Mouse (Mus musculus): Measurements from ENCODE around the gene Cand1. TPM values are rescaled to one million over a fixed set of nuclear protein-coding genes. Genes with fewer than 3 reads are reported as not detected.

Cand1 gene
- polyA plus RNA-seq, 1 experiment from 2014 or later = 48.5 TPM

DNA sequence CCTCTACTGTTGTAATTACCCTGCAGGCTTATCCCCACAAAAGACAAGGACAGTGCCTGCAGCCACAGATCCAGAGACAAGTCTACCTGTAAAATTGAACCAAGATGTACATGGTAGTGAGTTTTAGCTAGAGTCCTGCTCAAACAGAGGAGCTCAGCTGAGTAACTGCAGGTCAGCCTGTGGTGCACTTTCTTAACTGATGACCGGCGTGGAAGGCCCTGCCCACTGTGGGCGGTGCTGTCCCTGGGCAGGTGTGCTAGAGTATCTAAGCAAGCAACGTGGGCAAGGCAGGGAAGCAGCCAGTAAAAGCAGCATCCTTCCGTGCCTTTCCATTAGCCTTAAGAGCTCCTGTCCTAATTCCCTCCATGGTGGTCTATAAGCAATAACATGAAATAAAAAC lies 34.6 kb downstream of the Cand1 start:
- Histone ChIP-seq H3K4me1 (no peaks in the 10 kb centered on the region), H3K4me3 (no peak overlapping the region), H3K36me3 (peaks cover 90% of the 10 kb centered on the region), H3K27ac (no peak overlapping the region), H3K27me3 (replicated peaks) (no peaks in the 10 kb centered on the region), H3K9ac (no peak overlapping the region), H3K9me3 (replicated peaks) (no peaks in the 10 kb centered on the region), H3K4me2 (no peak overlapping the region)
- ATAC-seq = no peak
- WGBS (ENCODE audit: insufficient replicate concordance) = 81% methylated on average over 5 of the region's 5 CpGs

DNA sequence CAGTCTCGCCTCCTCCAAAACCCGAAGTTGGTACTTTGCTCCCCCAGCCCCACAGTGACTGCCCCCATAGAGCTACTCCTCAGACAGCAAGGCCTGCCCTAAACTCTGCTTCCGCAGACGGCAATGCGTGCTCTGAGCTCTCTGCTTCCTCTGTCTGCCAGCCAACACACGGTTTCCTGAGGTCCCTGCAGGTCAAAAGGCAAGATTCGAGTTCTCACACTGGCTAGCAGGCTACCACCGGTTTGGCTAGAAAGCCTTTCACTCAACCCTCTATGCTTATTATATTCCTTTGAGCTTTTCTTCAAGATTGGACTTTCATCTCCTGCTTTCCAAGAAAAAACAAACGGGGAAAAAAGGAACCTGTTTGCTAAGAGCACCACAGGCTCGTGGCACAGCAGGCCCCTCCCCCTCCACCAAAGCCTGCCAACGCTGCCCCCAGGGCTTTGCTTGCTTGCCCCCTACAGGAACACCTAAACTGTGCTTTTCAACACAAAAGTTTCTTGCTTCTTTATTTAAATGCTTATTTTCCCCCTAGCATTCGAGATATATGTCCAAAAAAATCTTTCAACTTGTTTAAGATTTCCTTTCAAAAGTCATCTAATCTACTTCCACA lies 35.4 kb downstream of the Cand1 start:
- Histone ChIP-seq H3K36me3 (peaks cover 87% of the 10 kb centered on the region), H3K9me3 (replicated peaks) (no peaks in the 10 kb centered on the region), H3K27ac (no peak overlapping the region), H3K4me3 (no peak overlapping the region), H3K27me3 (replicated peaks) (no peaks in the 10 kb centered on the region), H3K4me2 (no peak overlapping the region), H3K4me1 (no peaks in the 10 kb centered on the region), H3K9ac (no peak overlapping the region)
- WGBS (ENCODE audit: insufficient replicate concordance) = 68% methylated on average over 12 of the region's 12 CpGs
- 0 out of 2 replicates have a peak, but pooled peaks have one; percentile 15 for ATAC-seq

DNA sequence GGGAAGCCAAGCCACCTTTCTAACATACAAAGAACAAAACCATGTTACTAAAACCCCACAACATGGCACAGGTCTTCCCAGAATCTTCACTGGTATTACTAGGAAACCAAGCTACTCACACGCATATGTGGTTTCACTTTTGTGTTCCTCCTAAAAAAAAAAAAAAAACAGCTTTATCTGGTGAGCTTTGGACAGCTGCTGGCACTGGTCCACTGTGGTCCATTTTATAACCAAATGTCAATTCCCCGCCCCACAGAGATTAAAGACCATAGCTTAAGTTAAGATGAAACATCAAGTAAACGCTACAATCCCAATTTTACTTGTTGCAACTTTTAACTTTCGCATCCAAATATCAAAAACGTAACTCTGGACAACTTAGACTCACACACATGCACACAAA lies 40.0 kb downstream of the Cand1 start:
- no peak for ATAC-seq
- H3K27ac ChIP-seq = no peak overlapping the region
- no peak overlapping the region for H3K9ac ChIP-seq
- H3K36me3 ChIP-seq = peaks cover 59% of the 10 kb centered on the region
- peaks cover 8% of the 10 kb centered on the region for H3K4me1 ChIP-seq
- no peaks in the 10 kb centered on the region for H3K27me3 ChIP-seq (replicated peaks)
- no peak overlapping the region for H3K4me2 ChIP-seq
- H3K4me3 ChIP-seq = no peak overlapping the region
- H3K9me3 ChIP-seq (replicated peaks) = no peaks in the 10 kb centered on the region
- WGBS (ENCODE audit: insufficient replicate concordance) = 82% methylated on average over 5 of the region's 5 CpGs

DNA sequence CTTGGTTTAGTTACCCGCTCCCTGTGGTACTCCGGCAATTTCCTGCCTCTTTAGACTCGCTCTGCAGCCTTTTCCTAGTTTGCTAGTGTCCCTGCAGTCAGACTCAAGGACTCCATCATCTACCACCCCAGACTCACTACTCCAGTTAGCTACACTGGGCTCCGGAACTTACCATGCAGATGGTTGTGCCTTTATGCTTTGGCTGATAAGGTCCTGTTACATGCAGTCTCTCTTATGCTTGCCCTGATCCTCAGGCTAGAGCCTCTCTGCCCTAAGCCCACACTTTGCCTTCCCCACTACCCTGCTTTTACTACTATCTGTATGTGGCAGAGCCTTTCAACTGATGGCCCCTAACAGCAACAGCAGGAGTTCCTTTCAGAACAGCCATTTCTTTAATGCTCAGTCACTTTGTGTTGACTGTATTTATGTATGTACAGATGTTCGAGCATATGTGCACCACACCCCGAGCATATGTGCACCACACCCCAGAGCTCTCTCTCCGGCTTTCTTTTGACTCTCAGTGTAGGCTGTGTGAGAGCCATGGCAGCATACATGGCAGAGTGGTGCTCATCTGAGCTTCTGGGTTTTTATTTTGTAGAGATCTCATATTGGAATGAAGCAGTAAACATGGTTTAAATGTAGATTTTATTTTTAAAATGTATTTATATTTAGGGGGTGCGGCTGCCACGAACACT lies 41.5 kb downstream of the Cand1 start:
- WGBS (ENCODE audit: insufficient replicate concordance) = 73% methylated on average over 9 of the region's 9 CpGs
- no peak overlapping the region for H3K27ac ChIP-seq
- H3K27me3 ChIP-seq (replicated peaks) = no peaks in the 10 kb centered on the region
- H3K4me3 ChIP-seq = no peak overlapping the region
- H3K4me2 ChIP-seq = no peak overlapping the region
- H3K9ac ChIP-seq = no peak overlapping the region
- H3K4me1 ChIP-seq = peaks cover 8% of the 10 kb centered on the region
- no peaks in the 10 kb centered on the region for H3K9me3 ChIP-seq (replicated peaks)
- H3K36me3 ChIP-seq = peaks cover 47% of the 10 kb centered on the region
- peak; percentile 77 for ATAC-seq

DNA sequence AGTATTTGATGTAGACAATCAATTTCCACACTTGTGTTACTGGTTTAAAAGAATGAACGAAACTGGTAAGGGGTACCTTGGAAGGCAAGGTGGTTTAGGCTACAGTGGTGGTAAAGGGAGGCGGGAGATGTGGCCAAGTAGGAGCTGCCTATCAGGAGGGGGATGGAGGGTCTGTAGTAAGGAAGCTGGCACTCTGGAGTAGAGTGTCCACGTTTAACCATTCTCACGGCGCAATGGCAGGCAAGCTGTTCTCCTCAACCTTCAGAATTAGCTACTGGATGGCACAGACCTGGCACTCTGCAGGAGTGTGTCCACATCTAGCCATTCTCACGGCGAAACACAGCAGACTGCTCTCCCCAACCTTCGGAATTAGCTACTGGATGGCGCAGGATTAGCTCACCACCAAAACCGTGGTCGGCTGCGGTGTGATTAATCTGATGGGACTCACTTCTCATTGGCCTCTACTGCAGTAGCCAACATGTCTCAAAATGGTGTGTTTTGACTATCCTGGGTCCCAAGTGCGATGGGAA lies 42.2 kb downstream of the Cand1 start:
- H3K9ac ChIP-seq = no peak overlapping the region
- no peak overlapping the region for H3K4me2 ChIP-seq
- peaks cover 15% of the 10 kb centered on the region for H3K4me1 ChIP-seq
- no peaks in the 10 kb centered on the region for H3K27me3 ChIP-seq (replicated peaks)
- H3K27ac ChIP-seq = no peak overlapping the region
- 86% methylated on average over 13 of the region's 13 CpGs for WGBS (ENCODE audit: insufficient replicate concordance)
- H3K36me3 ChIP-seq = peaks cover 40% of the 10 kb centered on the region
- no peaks in the 10 kb centered on the region for H3K9me3 ChIP-seq (replicated peaks)
- ATAC-seq = no peak
- H3K4me3 ChIP-seq = no peak overlapping the region

DNA sequence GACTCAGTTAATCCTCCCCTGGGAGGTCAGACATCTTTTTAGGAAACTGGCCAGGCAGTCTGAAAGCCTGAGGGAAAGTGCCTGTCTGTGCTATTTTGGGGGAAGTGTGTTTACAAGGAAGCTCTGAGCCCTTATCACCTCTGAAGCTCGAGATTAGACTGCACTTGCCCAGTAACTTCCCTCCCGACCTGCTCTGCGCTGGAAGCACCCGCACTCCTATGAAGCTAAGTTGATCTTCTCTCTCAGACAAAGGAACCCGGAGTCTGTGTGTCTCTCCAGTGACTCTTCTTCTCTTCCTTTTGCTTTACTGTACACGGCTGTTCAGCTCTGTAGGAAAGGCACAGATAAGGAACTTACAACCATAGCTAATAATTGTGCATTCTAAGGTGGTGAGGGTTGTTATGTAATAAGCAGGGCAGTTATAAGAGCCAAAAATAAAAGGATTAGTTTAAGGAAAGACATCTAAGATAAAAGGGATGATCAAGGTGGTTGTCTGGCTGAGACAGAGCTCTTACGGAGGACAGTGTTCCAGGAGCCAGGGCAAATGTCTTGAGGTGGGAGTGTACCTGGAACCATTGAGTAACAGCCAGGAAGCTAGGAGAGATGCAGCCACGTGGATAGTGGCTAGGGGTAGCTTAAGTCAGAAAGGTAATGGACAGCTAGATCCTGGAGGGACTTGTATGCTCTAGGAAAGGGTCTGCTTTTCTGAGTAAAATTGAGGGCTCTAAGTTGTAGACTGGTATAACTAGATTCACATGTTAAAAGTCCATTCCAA lies 47.1 kb downstream of the Cand1 start:
- WGBS (ENCODE audit: insufficient replicate concordance) = 10% methylated on average over 8 of the region's 8 CpGs
- H3K9me3 ChIP-seq (replicated peaks) = no peaks in the 10 kb centered on the region

DNA sequence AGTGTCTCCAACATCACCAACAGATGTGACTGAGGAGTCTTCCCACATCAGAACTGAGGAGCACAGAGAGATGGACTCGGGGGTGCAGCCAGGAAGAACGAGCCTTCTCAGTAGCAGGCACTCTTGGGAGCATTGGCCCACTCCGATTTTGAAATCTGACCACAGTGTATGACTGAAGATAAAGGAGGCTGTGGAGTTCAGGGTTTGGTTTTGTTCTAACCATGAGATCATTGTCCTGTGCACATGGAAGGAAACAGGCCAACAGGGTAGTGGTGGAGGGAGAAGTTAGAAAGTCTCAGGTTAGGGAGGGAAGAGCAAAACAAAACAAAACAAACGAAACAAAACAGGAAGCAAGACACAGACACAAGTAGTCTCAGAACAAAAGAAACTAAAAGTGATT lies 52.1 kb downstream of the Cand1 start:
- Histone ChIP-seq H3K9ac (no peak overlapping the region), H3K36me3 (no peaks in the 10 kb centered on the region), H3K27ac (no peak overlapping the region), H3K4me3 (no peak overlapping the region), H3K27me3 (replicated peaks) (no peaks in the 10 kb centered on the region), H3K9me3 (replicated peaks) (no peaks in the 10 kb centered on the region), H3K4me2 (no peak overlapping the region), H3K4me1 (peaks cover 5% of the 10 kb centered on the region)
- WGBS (ENCODE audit: insufficient replicate concordance) = 33% methylated on average over 4 of the region's 4 CpGs
- ATAC-seq = no peak

More for the DNA sequence above, 47.1 kb downstream of the Cand1 start:
- H3K4me2 ChIP-seq = peak overlapping the region; percentile 40
- H3K27me3 ChIP-seq (replicated peaks) = no peaks in the 10 kb centered on the region
- H3K36me3 ChIP-seq = peaks cover 5% of the 10 kb centered on the region; the same call in 1 of the 2 replicates
- no peak overlapping the region for H3K4me3 ChIP-seq
- 0 out of 2 replicates have a peak overlapping the region, but pooled peaks have one; percentile 36 for H3K27ac ChIP-seq
- ATAC-seq = peak; percentile 83
- H3K9ac ChIP-seq = 0 out of 2 replicates have a peak overlapping the region, but pooled peaks have one; percentile 37
- H3K4me1 ChIP-seq = peaks cover 11% of the 10 kb centered on the region

DNA sequence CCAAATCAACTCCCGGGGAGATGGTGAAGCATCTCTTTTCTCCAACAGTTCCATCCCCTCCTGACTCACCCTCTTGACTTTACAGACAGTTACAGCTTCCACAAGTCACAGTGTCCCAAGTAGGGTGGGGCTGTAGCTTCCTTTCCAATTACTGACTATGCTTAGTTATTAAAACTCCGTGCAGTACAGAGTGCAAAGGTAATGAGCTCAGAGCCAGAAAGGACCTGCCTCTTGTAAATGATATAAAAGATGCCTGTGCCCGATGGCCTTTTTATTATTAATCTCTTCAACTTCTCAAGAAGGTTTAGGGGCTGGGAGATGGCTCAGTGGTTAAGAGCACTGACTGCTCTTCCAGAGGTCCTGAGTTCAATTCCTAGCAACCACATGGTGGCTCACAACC lies 70.2 kb downstream of the Cand1 start:
- Histone ChIP-seq H3K4me3 (no peak overlapping the region), H3K4me2 (no peak overlapping the region), H3K27ac (no peak overlapping the region), H3K4me1 (no peaks in the 10 kb centered on the region), H3K36me3 (no peaks in the 10 kb centered on the region), H3K9ac (no peak overlapping the region), H3K27me3 (replicated peaks) (no peaks in the 10 kb centered on the region), H3K9me3 (replicated peaks) (no peaks in the 10 kb centered on the region)
- no peak for ATAC-seq
- WGBS (ENCODE audit: insufficient replicate concordance) = 68% methylated on average over 3 of the region's 3 CpGs

DNA sequence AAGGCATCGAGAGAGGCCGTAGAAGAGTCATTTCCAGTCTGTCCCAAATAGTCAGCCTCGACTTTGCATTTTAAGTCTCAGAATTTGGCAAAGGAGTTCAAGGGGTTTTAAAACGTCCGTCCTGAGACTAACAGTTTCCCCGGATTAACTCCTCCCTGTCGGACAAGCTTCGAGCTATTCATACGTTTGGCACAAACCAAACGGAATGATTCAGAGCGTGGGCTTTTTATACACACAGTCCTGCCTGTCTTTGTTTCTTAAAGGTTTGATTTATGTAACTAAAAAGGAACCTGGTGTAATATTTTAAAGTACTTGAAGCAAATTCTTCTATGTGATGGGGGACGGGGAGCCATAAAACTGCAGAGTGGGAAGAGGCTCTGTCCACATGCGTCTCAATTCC lies 70.6 kb downstream of the Cand1 start:
- Histone ChIP-seq H3K9me3 (replicated peaks) (no peaks in the 10 kb centered on the region), H3K4me1 (no peaks in the 10 kb centered on the region), H3K9ac (no peak overlapping the region), H3K4me2 (no peak overlapping the region), H3K27ac (no peak overlapping the region), H3K36me3 (no peaks in the 10 kb centered on the region), H3K27me3 (replicated peaks) (no peaks in the 10 kb centered on the region), H3K4me3 (no peak overlapping the region)
- WGBS (ENCODE audit: insufficient replicate concordance) = 76% methylated on average over 13 of the region's 13 CpGs
- ATAC-seq = no peak

DNA sequence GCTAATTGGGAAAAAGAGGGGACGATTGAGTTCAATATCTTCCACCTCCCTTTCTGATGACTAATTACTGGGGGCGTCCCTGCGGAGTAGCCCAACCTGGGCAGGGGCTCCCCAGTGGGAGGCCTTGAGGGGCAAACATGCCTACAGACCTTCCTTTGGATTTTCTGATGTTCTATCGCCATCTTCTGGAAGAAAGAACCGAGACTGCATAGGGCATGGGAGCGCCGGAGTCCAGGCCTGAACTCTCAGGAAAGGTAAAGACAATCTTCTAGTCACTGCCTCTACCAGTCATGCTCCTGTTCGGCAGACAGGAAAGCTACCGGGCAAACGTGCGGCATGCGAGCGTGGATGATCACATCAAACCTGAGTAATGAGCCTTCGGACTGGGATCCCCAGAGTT lies 71.1 kb downstream of the Cand1 start:
- Histone ChIP-seq H3K9ac (no peak overlapping the region), H3K36me3 (no peaks in the 10 kb centered on the region), H3K4me2 (no peak overlapping the region), H3K27me3 (replicated peaks) (no peaks in the 10 kb centered on the region), H3K4me3 (no peak overlapping the region), H3K9me3 (replicated peaks) (no peaks in the 10 kb centered on the region), H3K27ac (no peak overlapping the region), H3K4me1 (no peaks in the 10 kb centered on the region)
- no peak for ATAC-seq
- WGBS (ENCODE audit: insufficient replicate concordance) = 49% methylated on average over 14 of the region's 14 CpGs

DNA sequence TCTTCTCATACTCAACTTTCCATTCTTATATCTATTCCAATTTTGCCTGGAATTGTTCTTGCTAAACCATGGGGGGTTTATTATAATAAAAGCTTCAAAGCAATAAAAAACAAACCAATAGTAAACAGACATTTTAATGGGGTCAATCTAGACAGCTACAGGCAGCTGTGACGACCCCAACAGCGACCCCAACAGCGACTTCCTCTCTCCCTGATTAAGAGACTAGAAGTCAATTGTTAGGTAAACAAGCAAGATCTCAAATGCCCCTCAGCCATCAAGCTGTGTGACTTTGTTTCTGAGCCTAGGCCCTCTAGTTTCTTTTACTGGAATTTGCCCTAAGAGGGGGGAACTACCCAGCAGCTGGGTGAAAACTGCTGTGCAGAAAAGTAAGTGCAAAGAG lies 72.0 kb downstream of the Cand1 start:
- H3K27me3 ChIP-seq (replicated peaks) = no peaks in the 10 kb centered on the region
- H3K4me3 ChIP-seq = no peak overlapping the region
- no peaks in the 10 kb centered on the region for H3K4me1 ChIP-seq
- WGBS (ENCODE audit: insufficient replicate concordance) = 28% methylated on average over 3 of the region's 3 CpGs
- no peak overlapping the region for H3K27ac ChIP-seq
- H3K4me2 ChIP-seq = no peak overlapping the region
- no peaks in the 10 kb centered on the region for H3K36me3 ChIP-seq
- H3K9me3 ChIP-seq (replicated peaks) = no peaks in the 10 kb centered on the region
- no peak overlapping the region for H3K9ac ChIP-seq
- no peak for ATAC-seq

DNA sequence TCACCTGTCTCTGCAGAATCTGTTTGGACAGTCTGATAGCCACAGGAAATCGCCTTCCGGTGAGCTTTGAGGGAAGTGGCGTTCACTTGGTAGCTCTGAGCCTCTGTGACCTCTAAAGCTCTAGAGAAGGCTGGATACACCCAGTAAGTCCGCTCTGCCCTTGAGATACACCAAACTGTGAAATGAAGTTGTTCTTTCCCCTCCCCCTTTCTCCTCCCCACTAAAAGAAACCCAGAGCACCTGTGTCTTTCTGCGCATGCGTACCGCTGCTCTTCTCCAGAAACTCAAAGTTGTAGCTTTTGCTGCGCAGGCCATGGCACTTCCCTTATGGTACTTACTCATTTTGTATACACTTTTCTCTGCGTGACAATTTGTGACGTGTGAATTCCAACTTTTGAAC lies 74.8 kb downstream of the Cand1 start:
- H3K36me3 ChIP-seq = no peaks in the 10 kb centered on the region
- no peaks in the 10 kb centered on the region for H3K4me1 ChIP-seq
- no peak overlapping the region for H3K9ac ChIP-seq
- no peak overlapping the region for H3K4me3 ChIP-seq
- no peaks in the 10 kb centered on the region for H3K9me3 ChIP-seq (replicated peaks)
- 73% methylated on average over 10 of the region's 10 CpGs for WGBS (ENCODE audit: insufficient replicate concordance)
- no peak overlapping the region for H3K27ac ChIP-seq
- ATAC-seq = no peak
- H3K4me2 ChIP-seq = no peak overlapping the region
- H3K27me3 ChIP-seq (replicated peaks) = no peaks in the 10 kb centered on the region
